Mouse (Mus musculus) stomach, embryonic 16.5 days (tissue): ENCODE results near the gene Nfkbib. TPM values are rescaled to one million over a fixed set of nuclear protein-coding genes. Genes with fewer than 3 reads are reported as not detected.

Source experiments
- ATAC-seq: fragments of 200-750 bp; cut with Nextera tagmentation; 2 replicates; pipeline ENCODE4 v1.8.0; 2017; ENCODE audit warnings: moderate number of reproducible peaks, moderate TSS enrichment; ENCODE audit not compliant: insufficient read depth, low FRiP score
- H3K27ac ChIP-seq: fragments of 300-500 bp; sonication (generic); 2 replicates; pipeline ENCODE4 v1.5.1; 2014; ENCODE audit warnings: low read length
- H3K27me3 ChIP-seq: fragments of 300-500 bp; sonication (generic); 2 replicates; pipeline ENCODE4 v1.6.1; 2014; ENCODE audit warnings: low read length, control low read depth, mixed read lengths; ENCODE audit not compliant: control insufficient read depth, insufficient read depth
- H3K36me3 ChIP-seq: fragments of 300-500 bp; sonication (generic); 2 replicates; pipeline ENCODE4 v1.6.1; 2014; ENCODE audit warnings: low read length; ENCODE audit not compliant: control insufficient read depth, insufficient read depth
- H3K4me1 ChIP-seq: fragments of 300-500 bp; sonication (generic); 2 replicates; pipeline ENCODE4 v1.6.1; 2014; ENCODE audit warnings: low read length, control low read depth, mixed read lengths; ENCODE audit not compliant: control insufficient read depth, insufficient read depth
- H3K4me2 ChIP-seq: fragments of 300-500 bp; sonication (generic); 2 replicates; pipeline ENCODE4 v1.6.1; 2014; ENCODE audit warnings: low read depth, low read length, mixed read lengths
- H3K4me3 ChIP-seq: fragments of 300-500 bp; sonication (generic); replicated peaks from 2 replicates; pipeline ENCODE4 v1.5.1; 2014; ENCODE audit warnings: mild to moderate bottlenecking, low read length
- H3K9ac ChIP-seq: fragments of 300-500 bp; sonication (generic); 2 replicates; pipeline ENCODE4 v1.6.1; 2014; ENCODE audit warnings: low read length
- H3K9me3 ChIP-seq: fragments of 300-500 bp; sonication (generic); replicated peaks from 2 replicates; pipeline ENCODE4 v1.6.1; 2016; ENCODE audit warnings: low read length, control low read depth; ENCODE audit not compliant: control insufficient read depth
- WGBS: fragments of 180-500 bp; shearing (Covaris S2); extraction: QIAGEN DNeasy Blood & Tissue Kit; methylation state at CpG from one replicate; pipeline ENCODE4 v1.1.7; 2014; 5-methylcytosine and 5-hydroxymethylcytosine counted together
- polyA plus RNA-seq: library from polyadenylated mRNA; unstranded; fragments of >200 nt; fragmentation: Nextera tagmentation; extraction: Ambion mirVana; gene quantifications from 2 replicates; pipeline ENCODE4 v1.2.1, GENCODE M21; 2015

Gene Nfkbib
- polyA plus RNA-seq = 37.2 and 38.9 TPM in 2 replicates

GRCm38 (mm10) chr7:28767462-28767965, at the start of gene Nfkbib:
Nfkbib (minus strand) TSS chr7:28767512.
- Histone ChIP-seq H3K4me1 (peaks cover 16% of the 10 kb centered on the region), H3K9ac (peak within 1 kb of the TSS; percentile 92), H3K4me2 (peak within 1 kb of the TSS; percentile 65), H3K27ac (no peak within 1 kb of the TSS), H3K9me3 (no peaks in the 10 kb centered on the region), H3K36me3 (no peaks in the 10 kb centered on the region), H3K4me3 (peak within 1 kb of the TSS; percentile 87), H3K27me3 (no peaks in the 10 kb centered on the region)
- 64% methylated on average over 7 of the region's 7 CpGs for WGBS
- ATAC-seq = no peak

DNA sequence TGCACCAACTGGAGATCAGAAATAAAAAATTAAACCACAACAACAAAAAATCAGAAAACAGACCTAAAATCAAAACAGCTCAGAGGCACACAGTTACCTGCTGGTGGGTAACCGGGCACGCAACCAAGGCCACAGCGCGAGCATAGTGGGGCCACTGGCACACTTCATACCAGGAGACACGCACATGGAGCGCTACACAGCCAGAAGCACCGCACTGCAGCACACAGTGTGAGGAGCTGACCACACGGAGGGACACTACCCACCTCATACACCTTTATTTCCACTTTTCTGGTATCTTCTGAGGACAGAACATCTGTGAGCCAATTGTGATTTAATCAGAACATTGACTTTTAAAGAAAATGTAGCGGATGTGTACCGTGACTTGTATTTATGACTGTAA, 49.6 kb upstream of the Nfkbib start:
- no peak for ATAC-seq
- H3K36me3 ChIP-seq = peaks cover 70% of the 10 kb centered on the region
- no peaks in the 10 kb centered on the region for H3K9me3 ChIP-seq
- H3K9ac ChIP-seq = no peak overlapping the region
- no peaks in the 10 kb centered on the region for H3K27me3 ChIP-seq
- H3K4me1 ChIP-seq = peaks cover 52% of the 10 kb centered on the region
- no peak overlapping the region for H3K4me3 ChIP-seq
- WGBS = 90% methylated on average over 10 of the region's 10 CpGs
- no peak overlapping the region for H3K27ac ChIP-seq
- no peak overlapping the region for H3K4me2 ChIP-seq

GRCm38 (mm10) chr7:28816201-28816600, 48.9 kb upstream of the Nfkbib start:
- WGBS = 81% methylated on average over 9 of the region's 9 CpGs
- ATAC-seq = no peak
- Histone ChIP-seq H3K4me3 (no peak overlapping the region), H3K27me3 (no peaks in the 10 kb centered on the region), H3K4me1 (peaks cover 55% of the 10 kb centered on the region), H3K36me3 (peaks cover 64% of the 10 kb centered on the region), H3K27ac (no peak overlapping the region), H3K9me3 (no peaks in the 10 kb centered on the region), H3K4me2 (no peak overlapping the region), H3K9ac (no peak overlapping the region)

DNA sequence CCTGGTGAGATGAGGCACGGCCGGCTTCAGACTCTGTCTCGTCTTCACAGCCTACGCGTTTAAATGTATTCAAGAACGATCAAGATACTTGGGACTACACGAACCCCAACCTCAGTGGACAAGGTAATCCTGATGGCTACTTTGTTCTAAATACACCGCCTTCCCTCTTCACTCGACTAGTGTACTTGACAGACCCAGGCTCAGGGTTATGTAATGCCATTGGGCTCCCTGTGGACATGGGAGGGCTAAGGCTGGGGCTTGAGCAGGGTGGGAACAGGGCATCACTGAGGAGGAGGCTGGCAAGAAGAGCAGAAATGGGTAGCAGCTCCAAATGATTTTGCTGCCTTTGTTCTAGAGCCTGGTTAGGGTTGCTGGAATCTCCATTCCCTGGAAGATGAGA, 47.9 kb upstream of the Nfkbib start:
- no peak for ATAC-seq
- H3K27ac ChIP-seq = no peak overlapping the region
- no peak overlapping the region for H3K4me3 ChIP-seq
- H3K4me1 ChIP-seq = peaks cover 55% of the 10 kb centered on the region
- no peaks in the 10 kb centered on the region for H3K9me3 ChIP-seq
- H3K36me3 ChIP-seq = peaks cover 55% of the 10 kb centered on the region
- H3K4me2 ChIP-seq = no peak overlapping the region
- no peaks in the 10 kb centered on the region for H3K27me3 ChIP-seq
- 89% methylated on average over 9 of the region's 9 CpGs for WGBS
- H3K9ac ChIP-seq = 0 out of 2 replicates have a peak overlapping the region, but pooled peaks have one; percentile 8

DNA sequence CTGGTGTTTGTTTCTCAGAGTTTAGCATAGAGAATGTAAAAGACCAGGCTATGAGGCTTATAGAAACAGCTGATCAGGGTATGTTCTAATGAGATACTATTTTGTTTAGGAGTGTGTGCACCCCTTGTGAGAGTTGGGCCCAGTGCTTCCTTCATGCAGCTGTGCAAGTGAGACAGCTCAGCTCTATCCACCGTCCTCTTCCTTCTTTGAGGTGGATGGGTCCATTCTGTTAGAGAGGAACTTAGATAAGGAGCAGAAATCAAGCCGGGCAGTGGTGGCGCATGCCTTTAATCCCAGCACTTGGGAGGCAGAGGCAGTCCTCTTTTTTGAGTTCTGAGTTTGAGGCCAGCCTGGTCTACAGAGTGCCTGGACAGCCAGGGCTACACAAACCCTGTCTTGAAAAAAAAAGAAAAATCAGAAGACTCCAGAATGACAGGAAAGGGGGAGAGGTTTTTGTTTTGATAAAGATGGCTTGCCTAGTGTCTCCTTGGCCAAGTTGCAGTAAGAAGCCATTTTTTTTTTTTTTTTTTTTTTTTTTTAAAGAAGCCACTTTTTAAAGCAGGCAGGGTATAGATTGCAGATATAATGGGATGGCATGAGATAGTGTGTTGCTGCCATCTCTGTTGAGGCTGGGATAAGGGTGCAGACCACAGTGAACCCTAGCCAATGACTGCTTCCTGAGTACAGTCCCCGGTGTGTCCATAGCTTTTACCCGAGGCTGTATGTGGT, 47.2 kb upstream of the Nfkbib start:
- Histone ChIP-seq H3K4me3 (no peak overlapping the region), H3K9ac (no peak overlapping the region), H3K4me1 (peaks cover 51% of the 10 kb centered on the region), H3K27ac (no peak overlapping the region), H3K36me3 (peaks cover 49% of the 10 kb centered on the region), H3K27me3 (no peaks in the 10 kb centered on the region), H3K4me2 (no peak overlapping the region), H3K9me3 (no peaks in the 10 kb centered on the region)
- WGBS = 75% methylated on average over 5 of the region's 5 CpGs
- ATAC-seq = no peak

DNA sequence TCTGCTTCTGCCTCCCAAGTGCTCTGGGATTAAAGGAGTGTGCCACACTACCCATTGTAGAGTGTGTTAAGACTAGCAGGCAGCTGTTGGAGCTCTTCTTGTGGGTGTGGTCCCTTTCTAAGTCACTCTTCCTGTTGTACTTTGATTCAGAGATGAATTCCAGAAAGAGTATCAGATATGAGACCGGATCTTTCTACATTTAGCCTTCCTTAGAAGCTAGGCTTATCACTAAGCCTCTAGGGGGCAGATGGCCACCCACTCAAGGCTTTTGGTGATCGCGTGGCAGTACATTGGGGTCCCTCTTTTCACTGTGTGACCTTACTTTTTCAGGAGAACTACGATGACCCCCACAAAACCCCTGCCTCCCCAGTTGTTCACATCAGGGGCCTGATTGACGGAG, 45.6 kb upstream of the Nfkbib start:
- Histone ChIP-seq H3K27ac (0 out of 2 replicates have a peak overlapping the region, but pooled peaks have one; percentile 99), H3K4me2 (peak overlapping the region; percentile 99), H3K4me3 (peak overlapping the region; percentile 85), H3K4me1 (peaks cover 54% of the 10 kb centered on the region), H3K9me3 (no peaks in the 10 kb centered on the region), H3K27me3 (no peaks in the 10 kb centered on the region), H3K9ac (peak overlapping the region; percentile 79), H3K36me3 (peaks cover 42% of the 10 kb centered on the region)
- WGBS = 53% methylated on average over 5 of the region's 5 CpGs
- ATAC-seq = no peak

- WGBS = 43% methylated on average over 4 of the region's 4 CpGs
- Histone ChIP-seq H3K4me1 (peaks cover 59% of the 10 kb centered on the region), H3K9me3 (no peaks in the 10 kb centered on the region), H3K4me3 (peak overlapping the region; percentile 85), H3K27me3 (no peaks in the 10 kb centered on the region), H3K9ac (peak overlapping the region; percentile 79), H3K36me3 (peaks cover 37% of the 10 kb centered on the region), H3K4me2 (peak overlapping the region; percentile 99), H3K27ac (peak overlapping the region; percentile 99; the same call in 1 of the 2 replicates)
- no peak for ATAC-seq
Measured at GRCm38 (mm10) chr7:28812436-28812835, 45.1 kb upstream of the Nfkbib start.

DNA sequence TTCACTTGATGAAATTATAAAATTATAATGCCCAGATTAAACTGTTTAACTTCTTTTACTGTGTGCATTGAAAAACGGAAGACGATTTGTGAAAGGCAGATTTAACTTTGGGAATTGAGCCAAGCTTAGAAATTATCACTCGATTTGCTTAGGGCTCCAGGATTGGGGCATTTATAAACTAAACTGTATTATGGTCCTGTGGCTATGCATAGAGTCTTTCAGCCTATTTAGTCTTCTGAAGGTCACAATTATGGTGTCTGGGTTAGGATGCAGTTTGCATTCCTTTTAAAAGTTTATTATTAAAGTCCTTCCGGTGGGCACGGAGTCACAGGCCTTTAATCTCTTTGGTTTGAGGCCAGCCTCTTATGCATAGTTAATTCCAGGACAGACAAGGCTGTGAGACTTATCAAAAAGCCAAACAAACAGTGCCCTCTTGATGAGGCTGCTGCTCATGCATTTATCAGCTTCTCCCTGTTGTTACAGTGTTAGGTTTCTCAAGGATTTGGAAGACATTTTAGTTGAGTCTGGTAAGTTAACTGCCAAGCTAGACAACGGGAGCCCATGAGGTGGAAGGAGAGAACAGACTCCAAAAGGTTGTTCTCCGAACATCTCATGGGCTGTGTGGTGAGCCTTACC, 44.4 kb upstream of the Nfkbib start:
- peaks cover 34% of the 10 kb centered on the region for H3K36me3 ChIP-seq
- peak overlapping the region; percentile 85 for H3K4me3 ChIP-seq
- peaks cover 56% of the 10 kb centered on the region for H3K4me1 ChIP-seq
- H3K27me3 ChIP-seq = no peaks in the 10 kb centered on the region
- H3K4me2 ChIP-seq = peak overlapping the region; percentile 99
- ATAC-seq = no peak
- peak overlapping the region; percentile 79 for H3K9ac ChIP-seq
- 5% methylated on average over 7 of the region's 7 CpGs for WGBS
- peak overlapping the region; percentile 99 for H3K27ac ChIP-seq
- no peaks in the 10 kb centered on the region for H3K9me3 ChIP-seq

- Histone ChIP-seq H3K4me2 (peak overlapping the region; percentile 99), H3K9me3 (no peaks in the 10 kb centered on the region), H3K27ac (peak overlapping the region; percentile 99), H3K4me1 (peaks cover 52% of the 10 kb centered on the region), H3K4me3 (peak overlapping the region; percentile 85), H3K36me3 (peaks cover 30% of the 10 kb centered on the region), H3K9ac (peak overlapping the region; percentile 98), H3K27me3 (no peaks in the 10 kb centered on the region)
- WGBS = under 1% methylated on average over 40 of the region's 40 CpGs
- ATAC-seq = peak; percentile 56
Measured at GRCm38 (mm10) chr7:28811228-28811627, 43.9 kb upstream of the Nfkbib start.
